10 mouse cellular contexts compared by ENCODE assay signal in the genomic region with DNA sequence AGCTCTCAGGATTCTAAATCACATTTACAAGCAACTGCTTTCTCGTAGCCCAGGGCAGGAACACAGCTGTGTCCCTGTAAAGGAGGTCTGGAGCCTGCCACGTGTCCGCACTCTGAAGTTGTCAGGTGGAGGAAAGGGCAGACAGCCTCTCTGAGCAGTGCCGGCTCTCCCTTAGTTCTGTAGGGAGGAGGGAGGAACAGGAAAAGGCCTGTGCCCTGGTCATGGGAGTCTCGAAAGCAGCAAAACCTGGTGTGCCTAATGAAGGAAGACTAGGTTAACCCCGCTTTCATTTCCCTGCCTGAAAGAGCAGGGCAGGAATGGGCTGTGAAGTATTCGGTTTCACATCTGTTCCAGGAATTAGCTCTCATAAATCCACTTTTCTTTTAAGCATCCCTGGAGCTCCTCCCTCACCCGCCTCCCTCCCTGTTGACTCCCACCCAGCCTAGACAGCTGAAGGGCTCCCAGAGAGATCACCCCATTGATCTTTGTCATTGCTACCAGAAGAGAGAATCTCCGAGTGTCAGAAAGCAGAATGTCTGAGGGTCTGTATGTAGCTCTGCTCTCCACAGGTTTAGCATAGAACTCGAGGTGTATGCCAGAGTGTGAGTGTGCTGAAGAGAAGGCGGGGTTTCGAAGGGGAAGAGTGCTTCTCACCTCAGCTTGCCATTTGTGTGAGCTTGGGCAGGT. TPM values are rescaled to one million over a fixed set of nuclear protein-coding genes. Genes with fewer than 3 reads are reported as not detected.
DNase-seq lines count a peak whose midpoint lies in the region; ATAC-seq and TF ChIP-seq lines count a peak whose summit lies in the region.
"Had no signal": no experiment of that assay in that cellular context is flagged by ENCODE, and none has a peak within 500 bp of the region (broad histone marks: within the 10 kb centered on the region; RNA-seq: fewer than 3 reads in every experiment).

No protein-coding gene starts in this region.

- WGBS in lung, embryonic 14.5 days, result 21% methylated on average over 12 of the region's 12 CpGs
- WGBS in limb, embryonic 11.5 days, result 13% methylated on average over 12 of the region's 12 CpGs
- WGBS in stomach, embryonic 16.5 days, result 33% methylated on average over 12 of the region's 12 CpGs

- H3K27ac ChIP-seq in lung, embryonic 14.5 days (ENCODE audit: low read depth), result peak overlapping the region; percentile 58
- peak overlapping the region; percentile 73 for H3K27ac ChIP-seq in limb, embryonic 11.5 days (replicated peaks; ENCODE audit: low read depth, low read length)
- no peak overlapping the region for H3K27ac ChIP-seq in stomach, embryonic 16.5 days (ENCODE audit: low read length)
- H3K27ac ChIP-seq: liver, embryonic 15.5 days had no signal

- no peaks in the 10 kb centered on the region for H3K27me3 ChIP-seq in lung, embryonic 14.5 days (ENCODE audit: insufficient read depth, low read length)
- H3K27me3 ChIP-seq in limb, embryonic 11.5 days (ENCODE audit: control insufficient read depth, insufficient read depth, low read length), result no peaks in the 10 kb centered on the region
- no peaks in the 10 kb centered on the region for H3K27me3 ChIP-seq in stomach, embryonic 16.5 days (ENCODE audit: control insufficient read depth, insufficient read depth, low read length)
- H3K27me3 ChIP-seq: liver, embryonic 15.5 days had no signal

- H3K4me1 ChIP-seq in lung, embryonic 14.5 days (ENCODE audit: insufficient read depth), result peaks cover 10% of the 10 kb centered on the region
- H3K4me1 ChIP-seq in limb, embryonic 11.5 days (ENCODE audit: control insufficient read depth, insufficient read depth, low read length), result peaks cover 25% of the 10 kb centered on the region
- H3K4me1 ChIP-seq in stomach, embryonic 16.5 days (ENCODE audit: control insufficient read depth, insufficient read depth, low read length), result peaks cover 7% of the 10 kb centered on the region; the same call in 1 of the 2 replicates
- H3K4me1 ChIP-seq: liver, embryonic 15.5 days had no signal

- no peaks in the 10 kb centered on the region for H3K9me3 ChIP-seq in lung, embryonic 14.5 days (ENCODE audit: low read depth, low read length)
- no peaks in the 10 kb centered on the region for H3K9me3 ChIP-seq in limb, embryonic 11.5 days (ENCODE audit: control insufficient read depth, low read length)
- H3K9me3 ChIP-seq in stomach, embryonic 16.5 days (replicated peaks; ENCODE audit: control insufficient read depth, low read length), result no peaks in the 10 kb centered on the region
- H3K9me3 ChIP-seq: liver, embryonic 15.5 days had no signal

- peak overlapping the region; percentile 15; the same call in 1 of the 2 replicates for H3K4me2 ChIP-seq in lung, embryonic 14.5 days
- H3K4me2 ChIP-seq in limb, embryonic 11.5 days (ENCODE audit: low read depth, severe bottlenecking), result peak overlapping the region; percentile 5; the same call in 1 of the 2 replicates
- no peak overlapping the region for H3K4me2 ChIP-seq in stomach, embryonic 16.5 days (ENCODE audit: low read depth, low read length)
- H3K4me2 ChIP-seq: liver, embryonic 15.5 days had no signal

- DNase-seq in adrenal gland, postnatal 14 days, result peak; percentile 51
- no peak for DNase-seq in adrenal gland, postnatal 4 days (ENCODE audit: low spot score in 2 of 2)
- DNase-seq in lung, embryonic 14.5 days, result peak; percentile 22
- no peak for DNase-seq in lung, postnatal 14 days
- DNase-seq in limb, embryonic 11.5 days (ENCODE audit: low spot score), result peak; percentile 82
- DNase-seq in spleen, postnatal 10 days (ENCODE audit: low spot score in 2 of 2), result no peak
- DNase-seq in urinary bladder, postnatal 4 days (ENCODE audit: low spot score in 2 of 2), result no peak
- DNase-seq: spleen, adult 18-20 months had no signal

- H3K9ac ChIP-seq in lung, embryonic 14.5 days, result no peak overlapping the region
- H3K9ac ChIP-seq in limb, embryonic 11.5 days (ENCODE audit: low read length), result no peak overlapping the region
- H3K9ac ChIP-seq in stomach, embryonic 16.5 days (ENCODE audit: low read length), result 0 out of 2 replicates have a peak overlapping the region, but pooled peaks have one; percentile 15
- H3K9ac ChIP-seq: liver, embryonic 15.5 days had no signal

- TF ChIP-seq CTCF in lung, embryonic 14.5 days (IDR thresholded peaks at IDR 0.05; ENCODE audit: low read depth), result no peak

- peak; percentile 57 for ATAC-seq in lung, embryonic 14.5 days (ENCODE audit: insufficient read depth)
- peak; percentile 94 for ATAC-seq in limb, embryonic 11.5 days (ENCODE audit: insufficient number of reproducible peaks, low FRiP score, low TSS enrichment, low read depth)
- ATAC-seq in stomach, embryonic 16.5 days (ENCODE audit: insufficient read depth, low FRiP score), result no peak; the same call in 1 of the 2 replicates

- no peaks in the 10 kb centered on the region; the same call in 1 of the 2 replicates for H3K36me3 ChIP-seq in lung, embryonic 14.5 days (ENCODE audit: insufficient read depth)
- no peaks in the 10 kb centered on the region for H3K36me3 ChIP-seq in limb, embryonic 11.5 days (ENCODE audit: control insufficient read depth, insufficient read depth, low read length)
- H3K36me3 ChIP-seq in stomach, embryonic 16.5 days (ENCODE audit: control insufficient read depth, insufficient read depth, low read length), result no peaks in the 10 kb centered on the region
- H3K36me3 ChIP-seq: liver, embryonic 15.5 days had no signal

- H3K4me3 ChIP-seq in lung, embryonic 14.5 days (ENCODE audit: low read depth, low read length), result no peak overlapping the region
- no peak overlapping the region for H3K4me3 ChIP-seq in limb, embryonic 11.5 days (ENCODE audit: low read depth, low read length)
- no peak overlapping the region for H3K4me3 ChIP-seq in stomach, embryonic 16.5 days (replicated peaks; ENCODE audit: low read length)
- H3K4me3 ChIP-seq: liver, embryonic 15.5 days had no signal

RNA-seq across cellular contexts. Expression of a gene that starts 41.5 kb away (rescaled TPM):
- total RNA-seq in adrenal gland, postnatal 14 days (2021), result 11.3 and 13.2 TPM in 2 replicates
- 10 to 100 TPM; 19.8 to 23.4 TPM for total RNA-seq in adrenal gland, postnatal 4 days (2021)
- 46.1 and 50.5 TPM in 2 replicates for polyA plus RNA-seq in lung, embryonic 14.5 days (2014; fragmentation: Nextera tagmentation; extraction: Ambion mirVana)
- 20.3 and 20.8 TPM in 2 replicates for polyA plus RNA-seq in limb, embryonic 11.5 days (2014; fragmentation: Nextera tagmentation; extraction: Ambion mirVana)
- polyA plus RNA-seq in stomach, embryonic 16.5 days (2015; fragmentation: Nextera tagmentation; extraction: Ambion mirVana), result 31.2 and 35.8 TPM in 2 replicates

RNA-seq across cellular contexts. Expression of a gene that starts 45.0 kb away (rescaled TPM):
- total RNA-seq in adrenal gland, postnatal 14 days (2021), result 23.3 and 25.3 TPM in 2 replicates
- 10 to 100 TPM; 30.7 to 34.2 TPM for total RNA-seq in adrenal gland, postnatal 4 days (2021)
- 88.1 and 88.3 TPM in 2 replicates for polyA plus RNA-seq in lung, embryonic 14.5 days (2014; fragmentation: Nextera tagmentation; extraction: Ambion mirVana)
- 72.4 and 81.3 TPM in 2 replicates for polyA plus RNA-seq in limb, embryonic 11.5 days (2014; fragmentation: Nextera tagmentation; extraction: Ambion mirVana)
- 54.1 and 56.6 TPM in 2 replicates for polyA plus RNA-seq in stomach, embryonic 16.5 days (2015; fragmentation: Nextera tagmentation; extraction: Ambion mirVana)

Comparison
In these comparisons a context has a peak if more than half of its experiments do, and no peak if none do; other contexts are left out.
1. DNase-seq: peak in adrenal gland, postnatal 14 days (single experiment), lung, embryonic 14.5 days (single experiment) and limb, embryonic 11.5 days (single experiment); none in adrenal gland, postnatal 4 days (0 of 2), lung, postnatal 14 days (single experiment), spleen, postnatal 10 days (0 of 2) and urinary bladder, postnatal 4 days (0 of 2).